Mouse (Mus musculus): ENCODE data around the gene Sox15. TPM values are rescaled to one million over a fixed set of nuclear protein-coding genes. Genes with fewer than 3 reads are reported as not detected.

Gene Sox15
- total RNA-seq, 1 experiment, result 6.6 TPM

- Histone ChIP-seq H3K9ac (ENCODE audit: insufficient read depth, low read depth, low read length, poor library complexity, severe bottlenecking) (peak overlapping the region; percentile 41; the same call in 1 of the 2 replicates), H3K27ac (ENCODE audit: insufficient read depth, low read depth, low read length, poor library complexity, severe bottlenecking) (peak overlapping the region; percentile 38; the same call in 1 of the 2 replicates), H3K36me3 (ENCODE audit: control insufficient read depth, insufficient read depth, low read length, poor library complexity, severe bottlenecking) (peaks cover 8% of the 10 kb centered on the region; the same call in 1 of the 2 replicates), H3K4me1 (ENCODE audit: control insufficient read depth in 2 of 2, insufficient read depth in 2 of 2, low read length in 2 of 2, poor library complexity in 1 of 2) (peaks cover 9 to 38% of the 10 kb centered on the region in 2 experiments; a peak in 3 of 4 replicates), H3K4me3 (ENCODE audit: insufficient read depth in 1 of 2, low read depth in 1 of 2, low read length in 2 of 2, poor library complexity in 1 of 2, severe bottlenecking in 1 of 2) (0 out of 4 replicates have a peak overlapping the region, but pooled peaks of 1 of the 2 experiments have one; percentile 6), H3K9me3 (ENCODE audit: control insufficient read depth, insufficient read depth, low read depth, low read length) (no peaks in the 10 kb centered on the region)
- TF ChIP-seq HCFC1 (IDR thresholded peaks at IDR 0.05; ENCODE audit: borderline replicate concordance, insufficient read depth, low read length), result no peak
- no peak for TF ChIP-seq CHD2 (IDR thresholded peaks at IDR 0.05; ENCODE audit: low read depth, low read length)
- TF ChIP-seq ZNF384 (IDR thresholded peaks at IDR 0.05; ENCODE audit: low read depth, low read length), result no peak
- TF ChIP-seq MAFK (IDR thresholded peaks at IDR 0.05; ENCODE audit: insufficient read depth, low read depth, low read length), result no peak
- no peak for TF ChIP-seq ZC3H11A (IDR thresholded peaks at IDR 0.05; ENCODE audit: borderline replicate concordance, low read depth, low read length)
- DNase-seq (ENCODE audit: low read depth, low spot score), result no peak
- in situ Hi-C loops (cut with MboI; ENCODE audit: low sequenced_read_pairs in 2 of 2, unreplicated experiment in 2 of 2), result no loop called here
Observed at GRCm38 (mm10) chr11:69689891-69690290, 34.8 kb downstream of the Sox15 start.

- Histone ChIP-seq H3K4me1 (ENCODE audit: control insufficient read depth in 2 of 2, insufficient read depth in 2 of 2, low read length in 2 of 2, poor library complexity in 1 of 2) (peaks cover 9 to 32% of the 10 kb centered on the region in 2 experiments; a peak in 3 of 4 replicates), H3K36me3 (ENCODE audit: control insufficient read depth, insufficient read depth, low read length, poor library complexity, severe bottlenecking) (peaks cover 8% of the 10 kb centered on the region; the same call in 1 of the 2 replicates), H3K27ac (ENCODE audit: insufficient read depth, low read depth, low read length, poor library complexity, severe bottlenecking) (peak overlapping the region; percentile 35; the same call in 1 of the 2 replicates), H3K4me3 (ENCODE audit: insufficient read depth in 1 of 2, low read depth in 1 of 2, low read length in 2 of 2, poor library complexity in 1 of 2, severe bottlenecking in 1 of 2) (no peak overlapping the region), H3K9me3 (ENCODE audit: control insufficient read depth, insufficient read depth, low read depth, low read length) (no peaks in the 10 kb centered on the region), H3K9ac (ENCODE audit: insufficient read depth, low read depth, low read length, poor library complexity, severe bottlenecking) (no peak overlapping the region)
- in situ Hi-C loops (cut with MboI; ENCODE audit: low sequenced_read_pairs in 2 of 2, unreplicated experiment in 2 of 2), result no loop called here
- DNase-seq (ENCODE audit: low read depth, low spot score), result no peak
- TF ChIP-seq ZNF384 (IDR thresholded peaks at IDR 0.05; ENCODE audit: low read depth, low read length) (no peak), CHD2 (IDR thresholded peaks at IDR 0.05; ENCODE audit: low read depth, low read length) (no peak)
Observed at GRCm38 (mm10) chr11:69692196-69692811, 37.2 kb downstream of the Sox15 start.

GRCm38 (mm10) chr11:69692863-69693262 is 37.7 kb downstream of the Sox15 start:
- Histone ChIP-seq H3K4me3 (ENCODE audit: insufficient read depth in 1 of 2, low read depth in 1 of 2, low read length in 2 of 2, poor library complexity in 1 of 2, severe bottlenecking in 1 of 2) (no peak overlapping the region), H3K9me3 (ENCODE audit: control insufficient read depth, insufficient read depth, low read depth, low read length) (no peaks in the 10 kb centered on the region), H3K9ac (ENCODE audit: insufficient read depth, low read depth, low read length, poor library complexity, severe bottlenecking) (no peak overlapping the region), H3K36me3 (ENCODE audit: control insufficient read depth, insufficient read depth, low read length, poor library complexity, severe bottlenecking) (peaks cover 8% of the 10 kb centered on the region; the same call in 1 of the 2 replicates), H3K4me1 (ENCODE audit: control insufficient read depth in 2 of 2, insufficient read depth in 2 of 2, low read length in 2 of 2, poor library complexity in 1 of 2) (peaks cover 12 to 35% of the 10 kb centered on the region in 2 experiments), H3K27ac (ENCODE audit: insufficient read depth, low read depth, low read length, poor library complexity, severe bottlenecking) (no peak overlapping the region)
- no peak for DNase-seq (ENCODE audit: low read depth, low spot score)
- TF ChIP-seq ZC3H11A (IDR thresholded peaks at IDR 0.05; ENCODE audit: borderline replicate concordance, low read depth, low read length), result no peak
- TF ChIP-seq ZNF384 (IDR thresholded peaks at IDR 0.05; ENCODE audit: low read depth, low read length), result no peak
- no peak for TF ChIP-seq CHD2 (IDR thresholded peaks at IDR 0.05; ENCODE audit: low read depth, low read length)
- TF ChIP-seq HCFC1 (IDR thresholded peaks at IDR 0.05; ENCODE audit: borderline replicate concordance, insufficient read depth, low read length), result no peak
- TF ChIP-seq MAFK (IDR thresholded peaks at IDR 0.05; ENCODE audit: insufficient read depth, low read depth, low read length), result no peak
- in situ Hi-C loops (cut with MboI; ENCODE audit: low sequenced_read_pairs in 2 of 2, unreplicated experiment in 2 of 2), result no loop called here

GRCm38 (mm10) chr11:69693421-69693965 is 38.4 kb downstream of the Sox15 start:
- in situ Hi-C loops (cut with MboI; ENCODE audit: low sequenced_read_pairs in 2 of 2, unreplicated experiment in 2 of 2), result no loop called here
- Histone ChIP-seq H3K9ac (ENCODE audit: insufficient read depth, low read depth, low read length, poor library complexity, severe bottlenecking) (no peak overlapping the region), H3K9me3 (ENCODE audit: control insufficient read depth, insufficient read depth, low read depth, low read length) (no peaks in the 10 kb centered on the region), H3K4me1 (ENCODE audit: control insufficient read depth in 2 of 2, insufficient read depth in 2 of 2, low read length in 2 of 2, poor library complexity in 1 of 2) (peaks cover 12 to 35% of the 10 kb centered on the region in 2 experiments), H3K27ac (ENCODE audit: insufficient read depth, low read depth, low read length, poor library complexity, severe bottlenecking) (no peak overlapping the region), H3K4me3 (ENCODE audit: insufficient read depth in 1 of 2, low read depth in 1 of 2, low read length in 2 of 2, poor library complexity in 1 of 2, severe bottlenecking in 1 of 2) (no peak overlapping the region), H3K36me3 (ENCODE audit: control insufficient read depth, insufficient read depth, low read length, poor library complexity, severe bottlenecking) (peaks cover 8% of the 10 kb centered on the region; the same call in 1 of the 2 replicates)
- TF ChIP-seq CHD2 (IDR thresholded peaks at IDR 0.05; ENCODE audit: low read depth, low read length) (no peak), ZC3H11A (IDR thresholded peaks at IDR 0.05; ENCODE audit: borderline replicate concordance, low read depth, low read length) (no peak), HCFC1 (IDR thresholded peaks at IDR 0.05; ENCODE audit: borderline replicate concordance, insufficient read depth, low read length) (no peak), ZNF384 (IDR thresholded peaks at IDR 0.05; ENCODE audit: low read depth, low read length) (no peak), MAFK (IDR thresholded peaks at IDR 0.05; ENCODE audit: insufficient read depth, low read depth, low read length) (no peak)
- no peak for DNase-seq (ENCODE audit: low read depth, low spot score)

Measured in ES-E14 (cell line).